Mouse (Mus musculus): ENCODE results near the gene M1ap.

The M1ap gene

GRCm38 (mm10) chr6:83078324-83078858 is 131.7 kb downstream of the M1ap start:
- DNase-seq: peak; percentile 98

All from layer of hippocampus, adult 9-11 months (tissue).